Mouse (Mus musculus) layer of hippocampus, adult 2 months (tissue): Measurements from ENCODE around the gene Plxdc2. TPM values are rescaled to one million over a fixed set of nuclear protein-coding genes. Genes with fewer than 3 reads are reported as not detected.
A peak's percentile ranks its signal among the peaks of the same experiment; 100 is the strongest.

ENCODE experiments used
- DNase-seq, 2 experiments: peaks; one replicate each; pipeline ENCODE4 v3.0.0; 2022; ENCODE audit warnings: low spot score in 2 of 2
- H3K27ac ChIP-seq: fragments of 200-600 bp; 2 replicates; pipeline ENCODE4 v1.8.1; 2022
- H3K4me3 ChIP-seq: fragments of 200-600 bp; 2 replicates; pipeline ENCODE4 v1.8.1; 2022; ENCODE audit warnings: mild to moderate bottlenecking
- CTCF ChIP-seq: fragments of 200-600 bp; conservative IDR thresholded peaks from 2 replicates; pipeline ENCODE4 v1.8.1; 2022; ENCODE audit warnings: antibody characterized with exemption, mild to moderate bottlenecking, moderate library complexity
- total RNA-seq, 2 experiments: library from RNA; stranded (reverse); gene quantifications; 2 replicates each; pipeline ENCODE4 v1.2.3; 2021

The Plxdc2 gene
- total RNA-seq, 2 experiments from 2014 or later: 25.2 to 26.6 TPM

DNA sequence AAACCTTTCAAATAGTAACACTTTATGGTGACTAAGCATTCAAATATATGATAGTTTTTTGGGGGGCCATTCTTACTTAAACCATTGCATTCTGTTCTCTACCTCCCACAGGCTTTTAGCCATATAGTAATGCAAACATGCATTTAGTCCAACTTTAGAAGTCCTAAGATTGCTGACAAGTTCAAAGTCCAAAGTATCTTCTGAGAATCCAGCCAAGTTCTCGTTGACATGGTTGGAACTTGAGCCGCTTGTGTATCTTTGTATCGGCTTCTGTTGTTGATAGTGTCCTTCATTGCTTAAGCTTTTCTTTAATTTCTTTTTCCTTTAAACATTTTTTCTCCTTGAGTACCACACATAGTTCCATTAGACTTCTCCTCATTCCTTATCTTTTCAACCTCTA is 286.0 kb downstream of the Plxdc2 start:
- no peak for TF ChIP-seq CTCF
- no peak overlapping the region for H3K4me3 ChIP-seq
- H3K27ac ChIP-seq: no peak overlapping the region
- DNase-seq: no peak

DNA sequence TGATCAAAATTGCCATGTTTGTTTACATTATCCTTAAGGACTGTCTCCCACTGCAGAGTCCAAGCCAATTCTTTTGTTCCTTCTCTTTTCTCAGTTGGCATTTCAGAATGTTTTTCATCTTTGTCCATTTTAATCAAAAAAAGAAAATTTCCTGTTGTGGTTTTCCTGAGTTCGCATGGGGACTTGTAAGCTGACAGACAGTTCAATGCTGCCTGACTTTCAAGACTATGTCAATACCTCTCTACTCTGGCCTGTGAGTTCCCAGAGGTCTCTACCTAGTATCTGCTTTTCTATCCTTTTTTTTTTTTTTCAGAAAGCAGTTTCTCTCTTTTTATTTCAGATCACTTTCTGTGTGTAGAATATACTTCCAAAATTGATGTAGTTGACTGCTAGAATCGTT is 295.6 kb downstream of the Plxdc2 start:
- Histone ChIP-seq H3K4me3 (no peak overlapping the region), H3K27ac (no peak overlapping the region)
- DNase-seq: no peak
- no peak for TF ChIP-seq CTCF

DNA sequence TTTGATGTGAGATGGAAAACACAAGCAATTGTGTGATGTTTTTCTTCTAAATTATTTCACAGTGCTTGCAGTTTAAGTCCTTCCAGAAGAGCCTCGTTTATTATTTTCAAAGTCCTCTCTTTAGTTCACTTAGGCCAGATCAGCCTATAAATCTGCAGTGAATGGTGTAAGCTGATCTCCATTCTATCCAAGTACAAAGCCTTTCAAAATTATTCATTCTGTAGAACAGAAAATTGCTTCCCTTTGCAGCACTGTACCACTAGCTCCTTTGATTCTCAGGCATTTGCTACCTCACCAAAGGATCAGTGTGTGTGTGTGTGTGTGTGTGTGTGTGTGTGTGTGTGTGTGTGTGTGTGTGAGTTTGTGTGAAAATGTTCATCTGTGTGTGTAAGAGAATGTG is 308.4 kb downstream of the Plxdc2 start:
- Histone ChIP-seq H3K4me3 (no peak overlapping the region), H3K27ac (no peak overlapping the region)
- no peak for TF ChIP-seq CTCF
- no peak for DNase-seq

DNA sequence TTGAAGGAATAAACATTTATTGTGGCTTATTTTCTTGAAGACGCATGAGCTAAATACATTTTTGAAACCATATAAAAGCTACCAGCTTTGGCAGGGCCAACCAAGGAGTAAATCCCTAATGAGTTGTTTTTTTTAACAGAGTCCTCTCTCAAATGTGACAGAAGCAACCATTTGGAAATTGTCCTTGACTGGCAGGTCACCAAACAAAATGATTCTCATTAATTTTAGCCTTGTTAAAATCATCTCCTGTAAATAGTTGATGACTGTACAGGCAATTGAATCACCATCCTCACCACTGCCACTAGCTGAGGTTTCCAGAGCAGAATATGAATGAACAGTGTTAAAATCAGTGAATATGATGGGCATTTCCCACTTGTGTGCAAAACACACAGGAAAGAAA is 312.3 kb downstream of the Plxdc2 start:
- peak in 1 of 2 experiments; percentile 23 for DNase-seq
- no peak overlapping the region for H3K4me3 ChIP-seq
- no peak overlapping the region for H3K27ac ChIP-seq
- TF ChIP-seq CTCF: no peak

DNA sequence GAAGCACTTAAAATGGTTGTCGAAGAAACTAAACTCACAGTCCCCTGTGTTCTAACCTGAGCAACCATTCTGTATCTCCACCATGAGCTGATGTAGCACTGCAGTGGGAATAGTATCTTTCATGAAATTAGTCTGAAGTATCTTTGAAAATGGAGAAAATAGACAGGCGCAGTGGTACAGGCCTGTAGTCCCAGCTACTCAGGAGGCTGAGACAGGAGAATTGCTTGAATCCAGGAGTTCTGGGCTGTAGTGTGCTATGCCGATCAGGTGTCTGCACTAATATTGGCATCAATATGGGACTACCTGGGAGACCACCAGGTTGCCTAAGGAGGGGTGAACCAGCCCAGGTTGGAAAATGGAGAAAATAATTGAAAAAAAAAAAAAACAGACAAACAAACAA is 326.8 kb downstream of the Plxdc2 start:
- no peak for TF ChIP-seq CTCF
- no peak overlapping the region for H3K4me3 ChIP-seq
- H3K27ac ChIP-seq: no peak overlapping the region
- DNase-seq: no peak

DNA sequence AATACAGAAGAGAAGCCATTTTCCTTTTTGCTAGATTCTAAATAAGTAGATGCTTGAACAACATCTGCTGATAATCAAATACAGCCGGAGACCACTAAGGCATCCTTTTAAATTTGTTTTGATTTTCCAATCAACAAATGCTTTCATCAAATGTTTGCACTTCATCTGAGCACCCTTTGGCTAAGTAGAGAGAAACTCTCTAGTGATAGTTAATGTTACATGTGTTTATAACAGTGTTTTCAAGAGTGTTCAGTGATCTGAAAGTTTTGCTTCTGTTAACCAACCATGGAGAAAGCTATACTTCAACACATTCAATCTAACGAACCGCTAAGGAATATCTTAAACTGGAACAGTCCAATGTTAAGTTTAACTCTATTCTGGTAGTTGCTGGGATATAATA is 327.6 kb downstream of the Plxdc2 start:
- no peak for TF ChIP-seq CTCF
- DNase-seq: no peak
- no peak overlapping the region for H3K4me3 ChIP-seq

DNA sequence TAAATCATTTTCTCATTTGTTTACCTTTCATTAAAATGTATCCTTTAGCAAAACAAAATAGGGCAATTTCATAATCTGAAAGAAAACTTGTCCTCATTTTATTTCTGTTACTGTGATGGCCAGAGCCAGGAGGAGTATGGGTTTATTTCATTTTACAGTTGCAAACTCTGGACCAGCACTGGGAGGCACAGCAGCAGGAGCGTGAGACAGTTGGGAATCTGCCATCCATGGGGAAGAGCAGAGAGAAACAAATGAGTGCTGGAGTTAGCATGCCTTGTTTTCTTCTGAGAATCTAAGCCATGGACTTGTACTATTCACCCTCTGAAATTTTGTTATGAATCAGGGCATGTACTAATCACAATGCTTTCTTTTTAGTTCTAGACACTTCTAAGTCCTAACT is 328.4 kb downstream of the Plxdc2 start:
- no peak overlapping the region for H3K4me3 ChIP-seq
- no peak for DNase-seq
- H3K27ac ChIP-seq: no peak overlapping the region
- TF ChIP-seq CTCF: no peak

More for the DNA sequence above, 327.6 kb downstream of the Plxdc2 start:
- H3K27ac ChIP-seq: no peak overlapping the region

DNA sequence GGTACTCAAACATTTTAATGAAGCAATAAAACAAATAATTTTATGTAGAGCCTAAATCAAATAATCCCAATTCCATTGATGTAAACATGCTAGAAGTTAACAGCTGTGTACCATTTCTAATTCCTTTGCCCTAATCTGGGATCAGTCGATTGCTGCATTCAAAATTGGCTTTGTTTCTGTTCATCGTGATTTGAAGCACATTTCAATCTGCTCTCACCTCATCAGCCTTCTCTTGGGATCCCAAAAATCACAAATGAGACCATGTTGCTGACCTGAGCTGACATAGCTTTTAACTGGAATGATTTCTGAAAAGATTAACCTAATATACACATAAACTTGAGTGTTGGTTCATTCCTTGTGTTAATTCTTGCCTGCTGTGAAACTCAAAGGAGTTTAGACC is 340.3 kb downstream of the Plxdc2 start:
- Histone ChIP-seq H3K4me3 (no peak overlapping the region), H3K27ac (no peak overlapping the region)
- no peak for TF ChIP-seq CTCF
- DNase-seq: no peak

DNA sequence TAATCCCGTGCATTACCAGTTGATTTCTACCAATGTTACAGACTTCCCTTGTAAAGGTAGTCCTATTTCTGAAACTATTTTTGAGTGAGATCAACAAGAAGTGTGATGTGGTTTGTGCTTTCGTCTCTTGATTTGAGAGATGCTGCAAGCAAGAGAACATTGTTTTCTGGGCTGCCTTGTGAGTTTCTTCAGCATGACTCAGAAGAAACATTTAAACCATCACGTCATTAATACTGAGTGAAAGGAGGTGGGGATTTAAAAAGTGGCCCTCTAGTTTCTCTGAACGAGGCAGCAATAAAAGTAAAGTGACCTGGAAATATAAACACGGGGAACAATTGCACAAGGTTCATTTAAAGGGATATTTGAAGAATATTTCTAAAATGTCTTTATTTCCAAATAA is 341.1 kb downstream of the Plxdc2 start:
- TF ChIP-seq CTCF: no peak
- no peak for DNase-seq

DNA sequence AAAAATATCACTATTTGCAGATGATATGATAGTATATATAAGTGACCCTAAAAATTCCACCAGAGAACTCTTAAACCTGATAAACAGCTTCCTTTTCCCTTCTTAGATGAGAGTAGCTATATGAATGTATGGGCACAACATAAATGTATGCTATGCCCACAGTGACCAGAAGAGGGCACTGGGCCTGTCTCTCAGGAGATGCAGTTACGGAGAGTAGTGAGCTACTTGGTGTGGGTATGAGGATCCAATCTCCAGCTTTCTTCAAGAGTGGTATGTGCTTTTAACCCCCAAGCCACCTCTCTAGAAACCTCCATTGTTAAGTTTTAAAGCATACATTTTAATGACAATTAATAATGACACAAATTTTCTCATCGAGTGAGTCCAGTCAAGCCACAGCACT is 350.1 kb downstream of the Plxdc2 start:
- TF ChIP-seq CTCF: peak; percentile 58
- Histone ChIP-seq H3K4me3 (no peak overlapping the region), H3K27ac (no peak overlapping the region)
- DNase-seq: no peak

More for the DNA sequence above, 341.1 kb downstream of the Plxdc2 start:
- H3K4me3 ChIP-seq: no peak overlapping the region
- H3K27ac ChIP-seq: no peak overlapping the region

DNA sequence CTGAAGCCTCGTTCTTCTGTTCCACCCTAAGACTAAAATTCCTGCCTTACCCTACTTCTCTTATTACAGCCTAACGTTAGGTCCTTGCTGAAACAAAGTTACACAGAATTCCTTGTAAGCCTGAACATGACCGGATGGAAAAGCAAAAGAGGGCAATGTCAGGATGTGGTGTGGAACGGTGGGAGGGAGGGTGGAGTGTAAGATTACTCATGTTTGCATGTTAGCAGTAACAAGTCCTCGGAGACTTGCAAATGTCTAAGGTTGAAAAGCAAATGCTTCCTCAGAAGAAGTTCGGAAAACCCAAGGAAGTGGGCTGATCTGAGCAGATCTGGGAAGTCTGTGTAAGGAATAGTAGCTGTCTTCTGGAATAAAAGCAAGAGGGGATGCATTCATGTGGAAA is 353.8 kb downstream of the Plxdc2 start:
- DNase-seq: no peak
- no peak overlapping the region for H3K27ac ChIP-seq
- no peak for TF ChIP-seq CTCF
- H3K4me3 ChIP-seq: no peak overlapping the region

DNA sequence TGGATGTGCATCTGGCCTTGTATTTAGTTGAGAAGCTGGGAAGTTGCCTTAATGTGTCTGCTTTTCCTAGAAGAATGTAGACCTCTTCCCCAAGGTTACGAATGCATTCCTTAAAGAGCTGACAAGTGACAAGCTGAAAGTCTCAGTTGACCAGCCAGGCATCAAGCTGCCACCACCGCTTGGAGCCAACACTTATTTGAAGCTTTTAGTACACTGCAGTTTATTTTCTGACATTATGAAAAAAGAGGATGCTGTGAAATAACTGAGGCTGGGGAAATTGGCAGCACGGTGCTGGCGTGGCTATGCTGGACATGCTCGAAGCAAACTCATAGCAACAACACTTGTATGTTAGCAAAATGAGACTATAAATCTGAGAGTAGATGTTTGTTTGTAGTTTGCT is 374.9 kb downstream of the Plxdc2 start:
- no peak overlapping the region for H3K27ac ChIP-seq
- DNase-seq: no peak
- no peak for TF ChIP-seq CTCF
- no peak overlapping the region for H3K4me3 ChIP-seq

DNA sequence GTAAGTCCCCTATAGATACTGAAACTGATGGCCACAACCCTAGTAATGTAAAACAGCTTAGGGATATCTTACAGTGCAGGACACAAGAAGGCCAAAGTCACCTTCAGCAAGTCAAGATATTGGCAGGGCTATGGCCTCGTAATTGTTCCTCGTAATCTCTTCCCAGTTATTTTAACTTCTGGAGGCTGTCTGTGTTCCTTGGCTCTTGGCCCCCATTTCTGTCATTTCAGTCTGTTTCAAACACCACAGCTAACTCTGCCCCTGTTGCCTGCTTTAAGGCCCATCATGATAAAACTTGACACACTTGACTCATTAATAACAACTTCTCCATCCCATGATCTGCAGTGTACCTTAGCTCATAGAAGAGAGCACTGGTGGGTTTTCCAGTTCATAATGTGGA is 378.3 kb downstream of the Plxdc2 start:
- no peak for TF ChIP-seq CTCF
- no peak overlapping the region for H3K4me3 ChIP-seq

DNA sequence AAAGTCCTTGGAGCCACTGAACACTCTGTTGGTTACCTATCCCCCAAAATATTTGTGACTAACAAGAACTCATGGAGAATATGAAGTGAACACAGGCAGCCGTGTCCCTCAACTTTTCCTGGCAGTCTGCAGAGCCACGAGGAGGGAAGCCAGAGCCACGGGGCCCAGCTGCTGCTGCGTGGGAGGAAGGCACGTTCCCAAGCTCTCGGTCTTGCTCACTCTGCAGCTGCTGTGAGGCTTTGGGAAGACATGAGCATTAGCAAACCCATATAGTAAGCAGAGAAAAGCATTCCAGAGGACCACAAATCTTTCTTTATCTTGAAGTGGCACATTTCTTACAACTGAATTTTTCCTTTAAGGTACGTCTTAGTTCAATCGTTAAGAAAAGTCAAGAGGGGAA is 382.1 kb downstream of the Plxdc2 start:
- Histone ChIP-seq H3K27ac (peak overlapping the region; percentile 2; the same call in 1 of the 2 replicates), H3K4me3 (no peak overlapping the region)
- peak; percentile 62 to 66 for DNase-seq
- TF ChIP-seq CTCF: no peak

More for the DNA sequence above, 378.3 kb downstream of the Plxdc2 start:
- DNase-seq: no peak
- H3K27ac ChIP-seq: no peak overlapping the region

DNA sequence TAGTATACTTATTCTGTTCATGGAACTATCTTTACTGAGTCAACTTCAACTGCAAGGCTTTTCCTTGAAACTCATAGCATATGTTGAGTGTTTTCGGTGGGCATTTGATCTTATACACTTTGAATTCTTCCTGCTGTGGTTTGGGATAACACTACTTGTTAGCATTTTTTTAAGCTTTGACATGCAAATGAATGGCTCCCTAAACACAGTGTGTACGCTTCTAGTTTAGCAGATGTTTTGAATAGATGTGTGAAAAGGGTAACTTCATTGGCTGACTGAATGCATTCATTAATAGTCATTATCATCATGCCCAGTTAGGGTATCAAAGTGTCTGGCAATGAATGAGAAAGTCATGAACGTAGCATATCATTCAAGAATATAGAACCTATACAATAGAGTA is 385.7 kb downstream of the Plxdc2 start:
- no peak for DNase-seq
- Histone ChIP-seq H3K27ac (no peak overlapping the region), H3K4me3 (no peak overlapping the region)
- TF ChIP-seq CTCF: no peak
